In the genomic region with DNA sequence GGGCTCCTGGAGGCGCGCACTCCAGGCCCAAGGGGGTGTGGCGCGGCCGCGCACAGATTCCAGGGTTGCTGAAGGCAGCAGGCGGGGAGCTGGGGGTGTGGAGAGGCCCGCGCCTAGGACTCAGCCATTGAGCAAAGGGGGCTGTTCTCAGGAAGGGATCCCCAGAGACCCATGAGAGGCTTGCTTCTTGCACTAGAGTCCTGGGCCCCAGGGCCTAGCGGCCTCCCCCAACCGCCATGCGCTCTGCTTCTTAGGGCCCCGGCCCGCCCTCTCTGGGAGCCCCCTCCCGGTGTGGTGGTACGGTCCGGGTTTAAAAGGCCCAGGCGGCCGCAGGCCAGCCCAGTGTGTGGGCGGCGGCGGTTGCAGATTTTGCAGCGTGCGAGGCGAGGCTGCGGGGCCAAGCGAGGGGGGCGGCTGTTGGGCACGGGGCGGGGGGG, we compare ENCODE assay signal across 8 mouse cellular contexts. TPM values are rescaled to one million over a fixed set of nuclear protein-coding genes. Genes with fewer than 3 reads are reported as not detected.
A peak's percentile ranks its signal among the peaks of the same experiment; 100 is the strongest.
DNase-seq lines count a peak whose midpoint lies in the region; ATAC-seq lines count a peak whose summit lies in the region.

A gene (plus strand): TSS at position 342 of the 437 bp plus-strand sequence.

- peak within 1 kb of the TSS; percentile 73 for H3K4me2 ChIP-seq in hindbrain, embryonic 13.5 days

- peak; percentile 68 for DNase-seq in T-cell, adult 2 months (ENCODE audit: low spot score)
- DNase-seq in cerebellum, postnatal 14 days, result peak; percentile 72 to 75
- peak; percentile 15 to 24 for DNase-seq in frontal cortex, postnatal 25 days (ENCODE audit: low spot score in 2 of 2)
- DNase-seq in left cerebral cortex, adult 11 months (ENCODE audit: low spot score), result peak; percentile 42
- DNase-seq in lung, postnatal 4 days, result peak; percentile 78 to 81
- DNase-seq in retina, postnatal 7 days (ENCODE audit: low read depth, low spot score), result peak; percentile 64
- peak; percentile 69 for DNase-seq in urinary bladder, postnatal 14 days (ENCODE audit: low spot score)

- peak within 1 kb of the TSS; percentile 88 for H3K27ac ChIP-seq in hindbrain, embryonic 13.5 days

- H3K27me3 ChIP-seq in hindbrain, embryonic 13.5 days, result no peaks in the 10 kb centered on the region

- peak within 1 kb of the TSS; percentile 80 for H3K9ac ChIP-seq in hindbrain, embryonic 13.5 days

- 27% methylated on average over 21 of the region's 30 CpGs for whole genome bisulfite sequencing in hindbrain, embryonic 13.5 days

- peaks cover 19% of the 10 kb centered on the region for H3K36me3 ChIP-seq in hindbrain, embryonic 13.5 days

- H3K9me3 ChIP-seq in hindbrain, embryonic 13.5 days, result no peaks in the 10 kb centered on the region

- peak; percentile 96 for ATAC-seq in hindbrain, embryonic 13.5 days (ENCODE audit: low FRiP score)

- peaks cover 40% of the 10 kb centered on the region for H3K4me1 ChIP-seq in hindbrain, embryonic 13.5 days (replicated peaks)

- peak within 1 kb of the TSS; percentile 58 for H3K4me3 ChIP-seq in hindbrain, embryonic 13.5 days

RNA-seq across cellular contexts. Expression of the gene that starts here (rescaled TPM):
- polyA plus RNA-seq in hindbrain, embryonic 13.5 days (2015; fragmentation: Nextera tagmentation; extraction: Ambion mirVana), result 51.1 and 53.9 TPM in 2 replicates

Comparison
In these comparisons a context has a peak if more than half of its experiments do, and no peak if none do; other contexts are left out.
1. Peak in every context shown above with its lines: DNase-seq, ATAC-seq, H3K4me3 ChIP-seq and H3K27ac ChIP-seq.
2. DNase-seq: peak in every context shown above with its lines; median percentile 80 in lung, postnatal 4 days; 74 in cerebellum, postnatal 14 days; 69 in urinary bladder, postnatal 14 days; 68 in T-cell, adult 2 months; 64 in retina, postnatal 7 days; 42 in left cerebral cortex, adult 11 months; 20 in frontal cortex, postnatal 25 days.